Mouse (Mus musculus) megakaryocyte, embryonic 14.5 days (primary cell): ENCODE measurements around the gene Pim1.

Experiments
- FLI1 ChIP-seq: IDR thresholded peaks from 2 replicates; pipeline ENCODE4 v1.6.1; 2012; ENCODE audit warnings: low read length, inconsistent platforms, mixed read lengths
- GATA1 ChIP-seq: IDR thresholded peaks from 3 replicates; pipeline ENCODE4 v1.6.1; 2012; ENCODE audit warnings: mixed read lengths, low read length, inconsistent platforms, borderline replicate concordance

DNA sequence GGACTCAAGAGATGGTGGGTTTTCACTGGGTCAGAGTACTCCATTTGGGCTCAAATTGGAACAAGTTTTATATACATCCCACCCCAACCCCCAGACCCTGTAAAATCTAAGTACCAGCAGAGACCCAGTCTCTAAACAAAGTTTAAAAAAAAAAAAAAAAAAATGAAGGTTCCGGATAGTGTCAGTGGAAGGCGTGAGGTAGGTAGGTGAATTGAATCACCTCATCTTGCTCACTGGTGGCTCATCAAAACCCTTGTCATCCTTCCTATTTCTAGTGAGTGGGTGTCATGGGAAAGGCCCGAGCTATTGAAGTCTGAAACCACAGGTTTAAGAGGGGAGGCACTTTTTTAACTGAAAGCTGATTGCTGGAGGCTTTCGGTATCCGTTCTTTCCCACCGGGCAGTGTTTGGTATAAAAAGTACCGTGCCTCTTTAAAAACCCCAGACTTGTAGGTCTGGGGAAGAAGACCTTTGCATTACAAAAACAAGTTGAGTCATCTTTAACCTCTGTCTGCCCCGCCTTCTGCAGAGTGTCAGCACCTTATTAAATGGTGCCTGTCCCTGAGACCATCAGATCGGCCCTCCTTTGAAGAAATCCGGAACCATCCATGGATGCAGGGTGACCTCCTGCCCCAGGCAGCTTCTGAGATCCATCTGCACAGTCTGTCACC is 3.6 kb downstream of the Pim1 start:
- TF ChIP-seq GATA1: no peak
- no peak for TF ChIP-seq FLI1
